Mouse (Mus musculus) midbrain, postnatal 0 days (tissue): Measurements from ENCODE around the gene Rps6kc1. TPM values are rescaled to one million over a fixed set of nuclear protein-coding genes. Genes with fewer than 3 reads are reported as not detected.
A peak's percentile ranks its signal among the peaks of the same experiment; 100 is the strongest.

Experiments
- ATAC-seq: fragments of 200-750 bp; cut with Nextera tagmentation; 2 replicates; pipeline ENCODE4 v1.8.0; 2017; ENCODE audit warnings: moderate number of reproducible peaks, mild to moderate bottlenecking, moderate TSS enrichment, moderate library complexity; ENCODE audit not compliant: low FRiP score
- DNase-seq: peaks from one replicate; pipeline ENCODE4 v3.0.0-alpha.2; 2015; ENCODE audit warnings: low spot score
- H3K27ac ChIP-seq: fragments of 300-500 bp; sonication (generic); 2 replicates; pipeline ENCODE4 v1.5.1; 2014; ENCODE audit warnings: low read depth, mild to moderate bottlenecking, low read length, mixed read lengths
- H3K27me3 ChIP-seq: fragments of 300-500 bp; sonication (generic); 2 replicates; pipeline ENCODE4 v1.6.1; 2014; ENCODE audit warnings: low read length, control low read depth, mixed read lengths; ENCODE audit not compliant: insufficient read depth
- H3K36me3 ChIP-seq: fragments of 300-500 bp; sonication (generic); 2 replicates; pipeline ENCODE4 v1.6.1; 2014; ENCODE audit warnings: low read length, control low read depth, mixed read lengths; ENCODE audit not compliant: insufficient read depth
- H3K4me1 ChIP-seq: fragments of 300-500 bp; sonication (generic); 2 replicates; pipeline ENCODE4 v1.6.1; 2014; ENCODE audit warnings: mild to moderate bottlenecking, control low read depth, antibody characterized with exemption, low read length, mixed read lengths; ENCODE audit not compliant: insufficient read depth
- H3K4me2 ChIP-seq: fragments of 300-500 bp; sonication (generic); 2 replicates; pipeline ENCODE4 v1.6.1; 2014; ENCODE audit warnings: low read depth, mild to moderate bottlenecking, low read length, mixed read lengths; ENCODE audit not compliant: poor library complexity, severe bottlenecking
- H3K4me3 ChIP-seq: fragments of 300-500 bp; sonication (generic); 2 replicates; pipeline ENCODE4 v1.5.1; 2014; ENCODE audit warnings: low read depth, mild to moderate bottlenecking, low read length, moderate library complexity
- H3K9ac ChIP-seq: fragments of 300-500 bp; sonication (generic); replicated peaks from 2 replicates; pipeline ENCODE4 v1.6.1; 2014; ENCODE audit warnings: mild to moderate bottlenecking, low read length, moderate library complexity, mixed read lengths; ENCODE audit not compliant: poor library complexity, severe bottlenecking
- H3K9me3 ChIP-seq: fragments of 300-500 bp; sonication (generic); 2 replicates; pipeline ENCODE4 v1.6.1; 2016; ENCODE audit warnings: low read length, control low read depth
- CTCF ChIP-seq: IDR thresholded peaks from 2 replicates; pipeline ENCODE4 v1.5.1; 2016; ENCODE audit warnings: antibody characterized with exemption, mild to moderate bottlenecking
- WGBS: fragments of 180-500 bp; shearing (Covaris S2); extraction: QIAGEN DNeasy Blood & Tissue Kit; methylation state at CpG from one replicate; pipeline ENCODE4 v1.1.7; 2014; 5-methylcytosine and 5-hydroxymethylcytosine counted together
- polyA plus RNA-seq: library from polyadenylated mRNA; unstranded; fragments of >200 nt; fragmentation: Nextera tagmentation; extraction: Ambion mirVana; gene quantifications from 2 replicates; pipeline ENCODE4 v1.2.1, GENCODE M21; 2015
- total RNA-seq: library from RNA; depleted of rRNA; stranded (reverse); fragments of >200 nt; gene quantifications from 2 replicates; pipeline ENCODE4 v1.2.3, GENCODE M21; 2014

Gene Rps6kc1
- total and polyA plus RNA-seq, 2 experiments from 2014 or later: 26.9 to 44.7 TPM

- H3K9ac ChIP-seq: no peak overlapping the region
- no peaks in the 10 kb centered on the region for H3K27me3 ChIP-seq
- ATAC-seq: no peak
- no peaks in the 10 kb centered on the region for H3K4me1 ChIP-seq
- H3K4me3 ChIP-seq: no peak overlapping the region
- no peak overlapping the region for H3K4me2 ChIP-seq
- H3K9me3 ChIP-seq: no peaks in the 10 kb centered on the region
- peak; percentile 26 for DNase-seq
- peak overlapping the region; percentile 33; the same call in 1 of the 2 replicates for H3K27ac ChIP-seq
- H3K36me3 ChIP-seq: 0 out of 2 replicates have a peak, but pooled peaks cover 3% of the 10 kb centered on the region
- 80% methylated on average over 11 of the region's 11 CpGs for WGBS
- TF ChIP-seq CTCF: no peak
These were observed 65.4 kb downstream of the Rps6kc1 start for GRCm38 (mm10) chr1:190846074-190846730.

GRCm38 (mm10) chr1:190845419-190845818 is 66.2 kb downstream of the Rps6kc1 start:
- WGBS: 78% methylated on average over 4 of the region's 4 CpGs

DNA sequence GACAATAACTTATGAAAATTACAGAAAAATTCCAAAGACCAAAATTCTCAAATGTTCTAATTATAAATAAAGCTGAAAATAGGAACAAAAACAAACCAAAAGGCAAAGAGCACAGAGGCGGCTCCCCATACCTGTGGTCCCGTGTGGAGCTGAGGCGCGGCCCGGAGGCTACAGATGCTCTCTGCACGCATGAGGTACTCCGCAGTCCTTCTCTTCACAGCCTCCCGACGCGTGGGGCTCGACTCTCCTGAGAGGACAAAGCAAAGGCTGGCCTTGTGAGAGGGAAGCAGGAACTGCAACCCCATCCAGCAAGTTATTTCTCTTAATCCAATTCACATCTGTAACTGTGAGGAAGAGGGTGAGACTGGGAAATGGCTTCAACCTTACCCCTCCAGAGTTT is 67.2 kb downstream of the Rps6kc1 start:
- no peak for ATAC-seq
- no peak overlapping the region for H3K9ac ChIP-seq
- no peak overlapping the region for H3K27ac ChIP-seq
- no peak for DNase-seq
- H3K27me3 ChIP-seq: no peaks in the 10 kb centered on the region
- no peak for TF ChIP-seq CTCF
- no peak overlapping the region for H3K4me2 ChIP-seq
- H3K36me3 ChIP-seq: 0 out of 2 replicates have a peak, but pooled peaks cover 3% of the 10 kb centered on the region
- 86% methylated on average over 11 of the region's 11 CpGs for WGBS
- H3K4me3 ChIP-seq: no peak overlapping the region
- no peaks in the 10 kb centered on the region for H3K4me1 ChIP-seq
- no peaks in the 10 kb centered on the region for H3K9me3 ChIP-seq

More at GRCm38 (mm10) chr1:190845419-190845818, 66.2 kb downstream of the Rps6kc1 start:
- Histone ChIP-seq H3K27me3 (no peaks in the 10 kb centered on the region), H3K27ac (no peak overlapping the region), H3K4me1 (no peaks in the 10 kb centered on the region), H3K4me2 (no peak overlapping the region), H3K9me3 (no peaks in the 10 kb centered on the region), H3K36me3 (0 out of 2 replicates have a peak, but pooled peaks cover 3% of the 10 kb centered on the region), H3K9ac (no peak overlapping the region), H3K4me3 (no peak overlapping the region)
- TF ChIP-seq CTCF: no peak
- DNase-seq (no peak), ATAC-seq (no peak)

DNA sequence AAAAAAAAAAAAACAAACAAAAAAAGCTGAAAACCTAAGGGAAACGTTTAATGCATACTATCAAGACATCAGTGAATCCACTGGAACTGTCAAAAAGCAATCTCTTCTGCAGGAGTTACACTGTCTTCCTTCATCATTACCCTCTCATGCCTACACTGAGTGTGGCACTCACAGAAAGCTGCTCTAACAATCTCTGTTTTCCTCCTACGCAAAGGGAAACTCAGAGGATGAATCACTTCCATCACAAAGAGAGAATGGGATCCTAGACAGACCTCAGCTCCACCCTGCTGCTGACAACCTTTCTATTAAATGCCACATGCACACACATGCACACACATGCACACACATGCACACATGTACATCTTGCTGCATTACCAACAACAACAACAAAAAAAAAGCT is 75.5 kb downstream of the Rps6kc1 start:
- H3K27ac ChIP-seq: no peak overlapping the region
- no peak for ATAC-seq
- WGBS: 77% methylated on average over 2 of the region's 2 CpGs
- no peaks in the 10 kb centered on the region for H3K9me3 ChIP-seq
- DNase-seq: no peak
- no peaks in the 10 kb centered on the region for H3K4me1 ChIP-seq
- peaks cover 12% of the 10 kb centered on the region; the same call in 1 of the 2 replicates for H3K36me3 ChIP-seq
- TF ChIP-seq CTCF: no peak
- no peak overlapping the region for H3K4me2 ChIP-seq
- no peaks in the 10 kb centered on the region for H3K27me3 ChIP-seq
- H3K4me3 ChIP-seq: no peak overlapping the region
- no peak overlapping the region for H3K9ac ChIP-seq

- H3K4me2 ChIP-seq: no peak overlapping the region
- H3K4me1 ChIP-seq: no peaks in the 10 kb centered on the region
- no peaks in the 10 kb centered on the region for H3K27me3 ChIP-seq
- H3K36me3 ChIP-seq: peaks cover 12% of the 10 kb centered on the region; the same call in 1 of the 2 replicates
- H3K9me3 ChIP-seq: no peaks in the 10 kb centered on the region
- H3K9ac ChIP-seq: no peak overlapping the region
- WGBS: 76% methylated on average over 7 of the region's 7 CpGs
- H3K4me3 ChIP-seq: no peak overlapping the region
- no peak for TF ChIP-seq CTCF
- ATAC-seq (no peak), DNase-seq (no peak)
- no peak overlapping the region for H3K27ac ChIP-seq
These were observed 77.2 kb downstream of the Rps6kc1 start for GRCm38 (mm10) chr1:190834201-190834907.

DNA sequence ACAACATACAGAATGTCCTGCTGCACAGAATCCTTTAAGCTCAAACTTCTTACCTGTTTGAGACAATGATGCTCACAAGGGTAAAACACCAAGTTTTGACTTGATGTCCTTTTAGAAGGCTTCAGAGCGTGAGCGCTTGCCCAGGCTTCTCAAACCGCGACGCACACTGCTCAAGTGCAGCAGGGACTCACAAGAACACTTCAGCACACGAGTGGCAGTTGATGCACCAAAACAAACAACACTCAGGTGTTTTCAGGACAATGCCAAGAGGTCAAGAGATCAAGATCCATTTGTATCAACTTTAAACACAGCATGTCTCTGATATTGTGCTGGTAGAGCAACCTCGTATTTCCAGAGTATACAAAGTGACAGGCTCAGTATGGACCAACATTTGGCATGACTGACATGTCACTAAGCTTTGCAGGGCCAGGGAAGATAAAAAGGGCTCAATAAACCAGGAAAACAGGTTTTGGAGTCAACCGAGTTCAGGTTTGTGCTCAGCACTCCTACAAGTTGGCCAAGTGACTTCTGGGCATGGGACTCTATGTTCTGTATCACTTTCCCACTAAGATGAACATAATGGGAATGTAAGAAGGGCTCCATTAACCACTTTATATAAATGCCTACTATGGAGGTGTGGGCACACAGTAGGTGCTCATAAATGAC is 78.5 kb downstream of the Rps6kc1 start:
- no peak overlapping the region for H3K27ac ChIP-seq
- no peak for ATAC-seq
- H3K4me3 ChIP-seq: no peak overlapping the region
- H3K4me2 ChIP-seq: no peak overlapping the region
- H3K27me3 ChIP-seq: no peaks in the 10 kb centered on the region
- no peak overlapping the region for H3K9ac ChIP-seq
- no peaks in the 10 kb centered on the region for H3K9me3 ChIP-seq
- H3K36me3 ChIP-seq: peaks cover 12% of the 10 kb centered on the region; the same call in 1 of the 2 replicates
- no peaks in the 10 kb centered on the region for H3K4me1 ChIP-seq
- WGBS: 89% methylated on average over 8 of the region's 8 CpGs
- DNase-seq: no peak
- no peak for TF ChIP-seq CTCF
